Mouse (Mus musculus): ENCODE data around the gene Bmp3. TPM values are rescaled to one million over a fixed set of nuclear protein-coding genes. Genes with fewer than 3 reads are reported as not detected.
A peak's percentile ranks its signal among the peaks of the same experiment; 100 is the strongest.

The Bmp3 gene
- polyA plus RNA-seq (2015; fragmentation: Nextera tagmentation; extraction: Ambion mirVana): 9.2 and 9.4 TPM in 2 replicates

DNA sequence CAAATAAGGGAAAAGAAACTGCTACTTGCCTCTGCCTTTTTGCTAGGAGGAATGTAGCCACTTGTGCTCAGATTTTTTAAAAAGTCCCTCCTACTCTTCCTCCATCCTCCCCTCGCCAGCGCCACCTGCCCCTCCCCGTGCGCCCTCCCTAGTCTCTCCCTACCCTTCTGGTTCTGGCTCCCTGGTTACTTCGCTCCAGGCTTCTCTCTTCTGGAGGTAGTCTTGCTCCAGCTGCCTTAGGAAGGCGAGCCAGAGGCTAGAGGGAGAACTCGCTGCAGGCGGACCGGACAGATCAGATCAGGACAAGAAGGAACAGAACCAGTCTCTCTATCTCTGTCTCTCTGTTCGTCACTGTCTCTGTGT lies at the start of gene Bmp3:
TSS of gene Bmp3 (plus strand) at position 152 of the 363 bp plus-strand sequence.
- no peaks in the 10 kb centered on the region; the same call in 1 of the 2 replicates for H3K4me1 ChIP-seq (ENCODE audit: control insufficient read depth, insufficient read depth, low read length)
- peak within 1 kb of the TSS; percentile 99 for H3K4me2 ChIP-seq (ENCODE audit: low read depth, low read length)
- H3K9ac ChIP-seq (ENCODE audit: low read depth, low read length): peak within 1 kb of the TSS; percentile 79
- H3K27ac ChIP-seq (ENCODE audit: low read length): peak within 1 kb of the TSS; percentile 57
- WGBS: 4% methylated on average over 10 of the region's 10 CpGs
- peak within 1 kb of the TSS; percentile 72 for H3K4me3 ChIP-seq (ENCODE audit: low read length)
- peak; percentile 67 for ATAC-seq
- no peaks in the 10 kb centered on the region for H3K9me3 ChIP-seq (ENCODE audit: control insufficient read depth, low read length)
- no peaks in the 10 kb centered on the region for H3K36me3 ChIP-seq (ENCODE audit: control insufficient read depth, insufficient read depth, low read length)
- peaks cover 11% of the 10 kb centered on the region; the same call in 1 of the 2 replicates for H3K27me3 ChIP-seq (replicated peaks; ENCODE audit: control insufficient read depth, insufficient read depth, low read length)

DNA sequence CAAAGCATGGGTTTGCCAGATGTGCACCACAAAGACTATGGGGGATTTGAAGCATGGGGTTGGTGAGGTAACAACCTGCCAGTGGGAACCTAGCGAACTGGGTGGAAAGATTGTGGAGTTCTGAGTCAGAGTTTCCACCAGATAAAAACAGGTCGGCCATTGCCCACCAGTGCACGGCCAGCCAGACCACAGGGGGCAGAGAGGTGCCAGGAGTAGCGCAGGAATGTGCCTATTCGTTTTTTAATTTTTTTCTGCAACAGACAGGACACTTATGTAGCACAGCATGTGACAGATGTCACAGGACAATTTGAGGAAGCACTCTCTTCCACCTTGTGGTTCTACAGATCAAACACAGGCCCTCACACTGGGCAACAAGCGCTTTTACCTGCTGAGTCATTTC lies 49.5 kb upstream of the Bmp3 start:
- Histone ChIP-seq H3K4me2 (ENCODE audit: low read depth, low read length) (no peak overlapping the region), H3K4me3 (ENCODE audit: low read length) (no peak overlapping the region), H3K27me3 (replicated peaks; ENCODE audit: control insufficient read depth, insufficient read depth, low read length) (no peaks in the 10 kb centered on the region), H3K27ac (ENCODE audit: low read length) (no peak overlapping the region), H3K4me1 (ENCODE audit: control insufficient read depth, insufficient read depth, low read length) (no peaks in the 10 kb centered on the region), H3K9ac (ENCODE audit: low read depth, low read length) (no peak overlapping the region), H3K36me3 (ENCODE audit: control insufficient read depth, insufficient read depth, low read length) (no peaks in the 10 kb centered on the region), H3K9me3 (ENCODE audit: control insufficient read depth, low read length) (no peaks in the 10 kb centered on the region)
- ATAC-seq: no peak
- WGBS: 86% methylated on average over 6 of the region's 6 CpGs

DNA sequence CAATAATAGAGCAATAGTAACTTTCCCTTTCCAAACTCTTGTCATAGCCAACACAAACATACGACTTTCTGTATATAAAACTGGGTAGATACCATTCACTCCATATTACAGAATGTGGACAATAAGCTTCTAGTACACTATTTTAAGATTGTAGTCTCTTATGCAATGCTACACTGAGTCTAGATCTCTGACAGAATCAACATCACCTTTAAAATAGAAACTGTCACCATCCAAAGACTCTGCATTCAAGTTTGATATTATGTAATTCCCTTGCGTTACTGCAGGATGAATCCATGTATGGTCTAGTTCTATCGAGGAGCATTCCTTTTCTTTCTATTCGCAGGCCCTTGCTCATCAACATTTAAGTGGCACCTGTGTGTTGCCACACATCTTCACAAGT lies 47.7 kb upstream of the Bmp3 start:
- H3K4me1 ChIP-seq (ENCODE audit: control insufficient read depth, insufficient read depth, low read length): no peaks in the 10 kb centered on the region
- no peaks in the 10 kb centered on the region for H3K27me3 ChIP-seq (replicated peaks; ENCODE audit: control insufficient read depth, insufficient read depth, low read length)
- H3K4me3 ChIP-seq (ENCODE audit: low read length): no peak overlapping the region
- no peaks in the 10 kb centered on the region for H3K9me3 ChIP-seq (ENCODE audit: control insufficient read depth, low read length)
- H3K4me2 ChIP-seq (ENCODE audit: low read depth, low read length): no peak overlapping the region
- H3K9ac ChIP-seq (ENCODE audit: low read depth, low read length): no peak overlapping the region
- no peak overlapping the region for H3K27ac ChIP-seq (ENCODE audit: low read length)
- no peaks in the 10 kb centered on the region for H3K36me3 ChIP-seq (ENCODE audit: control insufficient read depth, insufficient read depth, low read length)
- 89% methylated on average over 4 of the region's 4 CpGs for WGBS
- ATAC-seq: no peak

DNA sequence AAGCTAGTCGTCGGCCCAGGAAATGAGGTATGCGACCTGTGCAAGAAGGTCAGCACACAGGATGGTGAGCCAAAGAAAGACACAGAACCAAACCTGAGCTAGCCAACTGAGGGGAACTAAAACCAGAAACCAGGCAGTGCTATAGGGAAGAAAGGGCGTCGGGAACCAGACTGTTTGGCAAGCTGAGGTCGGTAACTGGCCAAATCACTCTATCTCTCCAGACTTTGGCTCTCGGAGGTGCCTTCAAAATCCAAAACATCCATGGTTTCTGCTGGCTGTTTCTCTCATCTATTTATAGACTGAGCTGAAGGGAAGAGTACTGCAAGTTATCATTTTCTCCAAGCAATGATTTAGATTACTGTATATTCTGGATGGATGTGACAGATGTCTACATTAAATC lies 47.2 kb upstream of the Bmp3 start:
- Histone ChIP-seq H3K4me2 (ENCODE audit: low read depth, low read length) (no peak overlapping the region), H3K4me3 (ENCODE audit: low read length) (no peak overlapping the region), H3K27ac (ENCODE audit: low read length) (no peak overlapping the region), H3K4me1 (ENCODE audit: control insufficient read depth, insufficient read depth, low read length) (no peaks in the 10 kb centered on the region), H3K9me3 (ENCODE audit: control insufficient read depth, low read length) (no peaks in the 10 kb centered on the region), H3K27me3 (replicated peaks; ENCODE audit: control insufficient read depth, insufficient read depth, low read length) (no peaks in the 10 kb centered on the region), H3K9ac (ENCODE audit: low read depth, low read length) (no peak overlapping the region), H3K36me3 (ENCODE audit: control insufficient read depth, insufficient read depth, low read length) (no peaks in the 10 kb centered on the region)
- WGBS: 73% methylated on average over 7 of the region's 7 CpGs
- ATAC-seq: no peak

DNA sequence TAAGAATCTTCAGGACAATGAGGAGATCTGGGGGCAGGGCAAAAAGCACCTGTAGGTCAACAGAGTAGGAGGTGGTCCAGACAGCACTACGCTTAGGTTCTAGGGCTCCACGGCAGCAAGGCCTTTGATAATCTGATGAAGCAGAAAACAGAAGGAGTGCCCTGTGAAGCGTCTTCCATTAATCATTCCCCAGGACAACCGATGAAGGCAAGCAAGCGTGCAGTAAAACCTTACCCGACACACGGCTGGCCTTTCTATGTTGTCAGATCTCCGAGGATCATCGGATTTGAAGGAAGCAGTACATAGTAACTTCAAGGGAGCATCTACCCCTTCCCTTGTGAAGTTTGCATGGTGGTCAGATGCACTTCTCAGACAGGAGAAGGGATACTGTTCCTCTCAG lies 46.3 kb upstream of the Bmp3 start:
- no peaks in the 10 kb centered on the region for H3K27me3 ChIP-seq (replicated peaks; ENCODE audit: control insufficient read depth, insufficient read depth, low read length)
- H3K4me3 ChIP-seq (ENCODE audit: low read length): no peak overlapping the region
- H3K4me2 ChIP-seq (ENCODE audit: low read depth, low read length): no peak overlapping the region
- no peaks in the 10 kb centered on the region for H3K36me3 ChIP-seq (ENCODE audit: control insufficient read depth, insufficient read depth, low read length)
- ATAC-seq: no peak
- WGBS: 42% methylated on average over 9 of the region's 9 CpGs
- no peaks in the 10 kb centered on the region for H3K9me3 ChIP-seq (ENCODE audit: control insufficient read depth, low read length)
- H3K4me1 ChIP-seq (ENCODE audit: control insufficient read depth, insufficient read depth, low read length): no peaks in the 10 kb centered on the region
- H3K9ac ChIP-seq (ENCODE audit: low read depth, low read length): no peak overlapping the region
- H3K27ac ChIP-seq (ENCODE audit: low read length): no peak overlapping the region

DNA sequence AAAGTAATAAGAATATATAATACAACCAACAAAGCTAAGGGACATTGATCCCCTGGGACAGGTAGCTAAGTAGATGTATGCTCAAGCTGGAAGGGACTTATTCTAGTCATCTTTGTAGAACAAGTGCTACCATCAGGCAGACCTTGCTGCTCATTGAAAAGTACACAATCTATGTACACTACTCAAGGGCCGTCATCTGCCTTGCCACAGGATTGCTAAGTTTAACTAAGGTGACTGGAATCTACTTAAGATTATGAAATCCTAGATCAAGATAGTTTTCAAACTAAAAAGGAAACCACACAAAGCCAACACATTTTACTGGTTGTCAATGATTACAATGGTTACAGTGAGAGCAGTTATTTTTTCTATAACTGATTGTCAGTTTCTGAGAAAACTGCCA lies 41.8 kb upstream of the Bmp3 start:
- ATAC-seq: no peak
- Histone ChIP-seq H3K9ac (ENCODE audit: low read depth, low read length) (no peak overlapping the region), H3K27me3 (replicated peaks; ENCODE audit: control insufficient read depth, insufficient read depth, low read length) (no peaks in the 10 kb centered on the region), H3K4me3 (ENCODE audit: low read length) (no peak overlapping the region), H3K9me3 (ENCODE audit: control insufficient read depth, low read length) (no peaks in the 10 kb centered on the region), H3K4me2 (ENCODE audit: low read depth, low read length) (no peak overlapping the region), H3K4me1 (ENCODE audit: control insufficient read depth, insufficient read depth, low read length) (no peaks in the 10 kb centered on the region), H3K36me3 (ENCODE audit: control insufficient read depth, insufficient read depth, low read length) (no peaks in the 10 kb centered on the region), H3K27ac (ENCODE audit: low read length) (no peak overlapping the region)
- WGBS: 83% methylated on average over 1 of the region's 1 CpGs

DNA sequence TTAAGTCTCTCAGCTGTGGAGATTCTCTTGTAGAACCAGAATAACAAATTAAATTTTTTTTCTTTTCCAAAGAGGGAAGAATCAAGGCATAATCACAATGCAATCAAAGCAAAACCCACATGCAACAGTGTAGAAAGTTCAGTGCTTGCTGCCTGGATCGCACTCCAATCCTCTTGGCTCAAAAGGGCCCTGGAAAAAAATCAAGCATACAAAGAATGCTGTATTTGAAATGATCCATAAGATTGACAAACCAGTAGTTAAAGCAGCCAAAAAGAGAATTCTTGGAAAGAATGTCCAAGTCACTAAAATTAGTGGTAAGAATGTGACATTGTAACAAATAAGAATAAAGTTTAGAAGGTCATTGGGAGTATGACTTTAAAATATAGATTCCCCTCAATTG lies 38.9 kb upstream of the Bmp3 start:
- H3K36me3 ChIP-seq (ENCODE audit: control insufficient read depth, insufficient read depth, low read length): no peaks in the 10 kb centered on the region
- no peak overlapping the region for H3K9ac ChIP-seq (ENCODE audit: low read depth, low read length)
- no peak overlapping the region for H3K27ac ChIP-seq (ENCODE audit: low read length)
- H3K4me3 ChIP-seq (ENCODE audit: low read length): no peak overlapping the region
- H3K27me3 ChIP-seq (replicated peaks; ENCODE audit: control insufficient read depth, insufficient read depth, low read length): no peaks in the 10 kb centered on the region
- H3K4me2 ChIP-seq (ENCODE audit: low read depth, low read length): no peak overlapping the region
- WGBS: 91% methylated on average over 1 of the region's 1 CpGs
- no peaks in the 10 kb centered on the region for H3K4me1 ChIP-seq (ENCODE audit: control insufficient read depth, insufficient read depth, low read length)
- no peak for ATAC-seq
- H3K9me3 ChIP-seq (ENCODE audit: control insufficient read depth, low read length): no peaks in the 10 kb centered on the region

DNA sequence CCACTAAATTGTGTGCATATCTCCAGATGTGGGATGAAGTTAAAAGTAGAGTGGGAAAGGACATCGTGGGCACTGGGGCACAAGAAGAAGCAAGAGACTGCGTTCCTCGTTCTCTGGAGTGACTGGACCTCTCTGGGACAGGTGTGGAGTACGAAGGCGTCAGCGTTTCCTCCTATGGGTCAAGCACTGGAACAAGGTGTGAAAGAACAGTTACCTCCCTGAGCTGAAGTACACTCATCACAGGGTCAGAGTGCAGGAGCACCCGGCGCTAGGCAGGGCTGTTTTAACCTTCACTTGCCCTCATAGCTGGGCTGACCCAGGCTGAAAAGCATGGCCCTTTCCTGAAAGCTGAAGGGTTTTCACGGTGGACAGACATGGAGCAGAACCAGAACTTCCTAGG lies 20.5 kb upstream of the Bmp3 start:
- Histone ChIP-seq H3K36me3 (ENCODE audit: control insufficient read depth, insufficient read depth, low read length) (no peaks in the 10 kb centered on the region), H3K4me2 (ENCODE audit: low read depth, low read length) (no peak overlapping the region), H3K9ac (ENCODE audit: low read depth, low read length) (no peak overlapping the region), H3K27ac (ENCODE audit: low read length) (no peak overlapping the region), H3K4me1 (ENCODE audit: control insufficient read depth, insufficient read depth, low read length) (no peaks in the 10 kb centered on the region), H3K27me3 (replicated peaks; ENCODE audit: control insufficient read depth, insufficient read depth, low read length) (no peaks in the 10 kb centered on the region), H3K4me3 (ENCODE audit: low read length) (no peak overlapping the region), H3K9me3 (ENCODE audit: control insufficient read depth, low read length) (no peaks in the 10 kb centered on the region)
- WGBS: 73% methylated on average over 9 of the region's 9 CpGs
- no peak for ATAC-seq

DNA sequence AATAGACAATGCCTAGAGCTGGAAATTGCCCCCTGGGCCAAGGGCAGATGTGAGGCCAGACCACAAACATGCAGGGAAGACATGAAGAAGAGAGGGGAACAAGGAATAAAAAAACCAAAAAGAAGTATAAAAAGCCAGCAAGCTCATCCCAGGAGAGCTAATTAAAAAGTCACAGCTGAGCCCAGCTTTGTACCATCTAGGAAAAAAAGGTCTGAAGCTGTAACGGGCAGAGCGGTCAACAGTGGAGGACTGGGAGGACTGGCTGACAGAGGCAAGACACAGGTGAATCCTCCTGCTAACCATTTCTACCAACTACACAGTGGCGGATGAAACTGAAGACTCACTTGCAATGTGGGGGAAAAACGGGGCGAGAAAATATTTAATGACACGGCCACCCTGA lies 19.9 kb upstream of the Bmp3 start:
- Histone ChIP-seq H3K27ac (ENCODE audit: low read length) (no peak overlapping the region), H3K36me3 (ENCODE audit: control insufficient read depth, insufficient read depth, low read length) (no peaks in the 10 kb centered on the region), H3K9me3 (ENCODE audit: control insufficient read depth, low read length) (no peaks in the 10 kb centered on the region), H3K4me3 (ENCODE audit: low read length) (no peak overlapping the region), H3K4me2 (ENCODE audit: low read depth, low read length) (no peak overlapping the region), H3K27me3 (replicated peaks; ENCODE audit: control insufficient read depth, insufficient read depth, low read length) (no peaks in the 10 kb centered on the region; the same call in 1 of the 2 replicates), H3K9ac (ENCODE audit: low read depth, low read length) (no peak overlapping the region), H3K4me1 (ENCODE audit: control insufficient read depth, insufficient read depth, low read length) (no peaks in the 10 kb centered on the region)
- no peak for ATAC-seq
- 89% methylated on average over 6 of the region's 6 CpGs for WGBS

DNA sequence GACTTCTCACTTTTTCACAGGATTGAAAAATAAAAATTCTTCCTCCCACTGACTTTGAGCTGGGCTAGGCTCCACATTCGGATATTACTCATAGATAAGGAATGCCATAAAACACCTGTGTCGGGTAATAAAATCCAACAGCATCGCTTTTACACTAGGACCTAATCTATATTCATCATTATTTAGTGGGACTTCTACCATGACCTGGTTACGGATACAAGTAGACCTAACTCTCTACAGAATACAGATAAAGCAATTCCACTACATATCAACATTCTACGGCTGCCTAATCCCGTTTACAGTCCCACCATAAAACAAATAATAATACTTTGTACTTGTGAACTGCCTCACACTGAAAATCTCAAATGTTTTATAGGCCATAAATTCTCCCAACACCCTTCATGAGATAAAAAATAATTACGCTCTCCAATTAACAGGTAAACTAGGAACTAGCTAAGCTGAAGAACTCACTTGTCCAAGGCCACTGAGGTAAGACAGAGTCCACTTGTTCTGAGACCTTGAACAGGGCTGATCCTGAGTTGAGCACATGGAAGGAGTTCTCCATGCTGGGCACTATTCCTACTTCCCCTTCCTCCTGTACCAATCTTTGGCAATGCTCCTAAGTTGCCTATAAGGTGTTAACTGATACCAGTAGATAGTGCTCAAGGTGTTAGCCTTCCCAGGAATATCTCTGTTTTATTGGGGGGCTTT lies 11.5 kb upstream of the Bmp3 start:
- WGBS: 53% methylated on average over 7 of the region's 7 CpGs
- no peak overlapping the region for H3K4me3 ChIP-seq (ENCODE audit: low read length)
- peak; percentile 95 for ATAC-seq
- H3K9ac ChIP-seq (ENCODE audit: low read depth, low read length): no peak overlapping the region
- peaks cover 12% of the 10 kb centered on the region for H3K4me1 ChIP-seq (ENCODE audit: control insufficient read depth, insufficient read depth, low read length)
- no peaks in the 10 kb centered on the region for H3K36me3 ChIP-seq (ENCODE audit: control insufficient read depth, insufficient read depth, low read length)
- 0 out of 2 replicates have a peak overlapping the region, but pooled peaks have one; percentile 17 for H3K27ac ChIP-seq (ENCODE audit: low read length)
- H3K27me3 ChIP-seq (replicated peaks; ENCODE audit: control insufficient read depth, insufficient read depth, low read length): no peaks in the 10 kb centered on the region; the same call in 1 of the 2 replicates
- H3K9me3 ChIP-seq (ENCODE audit: control insufficient read depth, low read length): no peaks in the 10 kb centered on the region
- H3K4me2 ChIP-seq (ENCODE audit: low read depth, low read length): no peak overlapping the region
